Mouse (Mus musculus): ENCODE measurements around the gene Wwox. TPM values are rescaled to one million over a fixed set of nuclear protein-coding genes. Genes with fewer than 3 reads are reported as not detected.

The Wwox gene
- polyA plus RNA-seq, 1 experiment from 2014 or later = 14.0 TPM

DNA sequence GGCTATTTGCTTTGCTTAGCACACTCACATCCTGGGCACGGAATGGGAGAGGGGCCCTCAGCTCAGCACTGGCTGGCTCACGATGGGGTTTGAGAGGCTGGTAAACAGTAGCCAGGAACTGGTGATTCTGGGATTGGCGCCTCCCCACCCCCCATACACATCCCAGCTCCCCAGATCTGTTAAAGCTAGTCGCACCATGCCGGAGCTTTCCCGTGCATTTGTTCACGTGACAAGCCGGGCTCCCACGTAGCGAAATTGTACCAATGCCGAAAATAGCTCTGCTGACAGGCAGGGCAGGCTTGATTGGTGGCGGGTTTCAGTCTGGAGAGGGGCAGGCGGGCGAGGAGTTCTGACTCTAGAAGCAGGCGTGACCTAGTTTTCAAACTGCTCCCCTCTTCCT, 16.5 kb downstream of the Wwox start:
- no peaks in the 10 kb centered on the region for H3K9me3 ChIP-seq (ENCODE audit: control insufficient read depth, low read length)
- no peak overlapping the region for H3K27ac ChIP-seq (ENCODE audit: low read depth)
- 67% methylated on average over 15 of the region's 15 CpGs for WGBS
- peaks cover 14% of the 10 kb centered on the region for H3K4me1 ChIP-seq (replicated peaks; ENCODE audit: control insufficient read depth, insufficient read depth, low read length)
- no peaks in the 10 kb centered on the region for H3K36me3 ChIP-seq (ENCODE audit: control insufficient read depth, insufficient read depth, low read length)
- no peak overlapping the region for H3K9ac ChIP-seq (ENCODE audit: low read length)
- ATAC-seq (replicated peaks; ENCODE audit: low FRiP score, low TSS enrichment, low read depth) = no peak; the same call in 1 of the 2 replicates
- no peak overlapping the region for H3K4me3 ChIP-seq (ENCODE audit: low read depth, low read length)
- H3K27me3 ChIP-seq (replicated peaks; ENCODE audit: control insufficient read depth, insufficient read depth, low read length) = no peaks in the 10 kb centered on the region
- DNase-seq (ENCODE audit: low spot score) = no peak
- peak overlapping the region; percentile 22 for H3K4me2 ChIP-seq (ENCODE audit: low read length)

- WGBS = 37% methylated on average over 25 of the region's 25 CpGs
- no peak overlapping the region for H3K4me3 ChIP-seq (ENCODE audit: low read depth, low read length)
- DNase-seq (ENCODE audit: low spot score) (no peak), ATAC-seq (replicated peaks; ENCODE audit: low FRiP score, low TSS enrichment, low read depth) (no peak; the same call in 1 of the 2 replicates)
- H3K27me3 ChIP-seq (replicated peaks; ENCODE audit: control insufficient read depth, insufficient read depth, low read length) = no peaks in the 10 kb centered on the region
- H3K36me3 ChIP-seq (ENCODE audit: control insufficient read depth, insufficient read depth, low read length) = no peaks in the 10 kb centered on the region
- H3K27ac ChIP-seq (ENCODE audit: low read depth) = peak overlapping the region; percentile 78
- H3K9ac ChIP-seq (ENCODE audit: low read length) = no peak overlapping the region
- peaks cover 11% of the 10 kb centered on the region; the same call in 1 of the 2 replicates for H3K4me1 ChIP-seq (replicated peaks; ENCODE audit: control insufficient read depth, insufficient read depth, low read length)
- H3K9me3 ChIP-seq (ENCODE audit: control insufficient read depth, low read length) = no peaks in the 10 kb centered on the region
- 0 out of 2 replicates have a peak overlapping the region, but pooled peaks have one; percentile 18 for H3K4me2 ChIP-seq (ENCODE audit: low read length)
Observed at GRCm38 (mm10) chr8:114458113-114458784, 18.8 kb downstream of the Wwox start.

DNA sequence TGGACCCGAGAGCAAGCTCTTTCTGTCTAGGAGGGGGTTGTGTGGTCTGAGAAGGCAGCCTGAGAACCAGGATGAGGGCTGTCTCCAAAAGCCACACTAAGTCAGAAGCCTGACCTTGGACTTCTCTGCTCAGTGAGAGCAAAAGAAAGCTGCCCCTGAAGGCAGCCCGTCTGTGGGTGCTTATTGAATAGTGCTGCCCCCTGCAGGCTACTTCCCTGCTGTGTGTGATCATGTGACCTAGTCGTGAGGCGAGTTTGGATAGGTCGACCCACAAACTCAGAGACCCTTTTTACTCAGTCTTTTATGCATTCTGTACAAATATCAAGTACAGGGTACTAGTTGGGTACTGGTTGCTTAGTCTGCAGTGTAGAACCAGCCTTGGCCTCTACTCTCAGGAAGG, 21.1 kb downstream of the Wwox start:
- Histone ChIP-seq H3K4me2 (ENCODE audit: low read length) (no peak overlapping the region), H3K4me3 (ENCODE audit: low read depth, low read length) (no peak overlapping the region), H3K4me1 (replicated peaks; ENCODE audit: control insufficient read depth, insufficient read depth, low read length) (peaks cover 11% of the 10 kb centered on the region; the same call in 1 of the 2 replicates), H3K9me3 (ENCODE audit: control insufficient read depth, low read length) (no peaks in the 10 kb centered on the region), H3K27me3 (replicated peaks; ENCODE audit: control insufficient read depth, insufficient read depth, low read length) (no peaks in the 10 kb centered on the region), H3K27ac (ENCODE audit: low read depth) (no peak overlapping the region), H3K36me3 (ENCODE audit: control insufficient read depth, insufficient read depth, low read length) (no peaks in the 10 kb centered on the region), H3K9ac (ENCODE audit: low read length) (no peak overlapping the region)
- no peak for ATAC-seq (replicated peaks; ENCODE audit: low FRiP score, low TSS enrichment, low read depth)
- DNase-seq (ENCODE audit: low spot score) = no peak
- 75% methylated on average over 5 of the region's 5 CpGs for WGBS

GRCm38 (mm10) chr8:114462591-114462990, 23.1 kb downstream of the Wwox start:
- Histone ChIP-seq H3K4me1 (replicated peaks; ENCODE audit: control insufficient read depth, insufficient read depth, low read length) (peaks cover 8% of the 10 kb centered on the region; the same call in 1 of the 2 replicates), H3K4me2 (ENCODE audit: low read length) (no peak overlapping the region), H3K9me3 (ENCODE audit: control insufficient read depth, low read length) (no peaks in the 10 kb centered on the region), H3K9ac (ENCODE audit: low read length) (no peak overlapping the region), H3K4me3 (ENCODE audit: low read depth, low read length) (no peak overlapping the region), H3K27ac (ENCODE audit: low read depth) (no peak overlapping the region), H3K36me3 (ENCODE audit: control insufficient read depth, insufficient read depth, low read length) (no peaks in the 10 kb centered on the region), H3K27me3 (replicated peaks; ENCODE audit: control insufficient read depth, insufficient read depth, low read length) (no peaks in the 10 kb centered on the region)
- ATAC-seq (replicated peaks; ENCODE audit: low FRiP score, low TSS enrichment, low read depth) = no peak
- DNase-seq (ENCODE audit: low spot score) = no peak
- WGBS = 87% methylated on average over 11 of the region's 11 CpGs

DNA sequence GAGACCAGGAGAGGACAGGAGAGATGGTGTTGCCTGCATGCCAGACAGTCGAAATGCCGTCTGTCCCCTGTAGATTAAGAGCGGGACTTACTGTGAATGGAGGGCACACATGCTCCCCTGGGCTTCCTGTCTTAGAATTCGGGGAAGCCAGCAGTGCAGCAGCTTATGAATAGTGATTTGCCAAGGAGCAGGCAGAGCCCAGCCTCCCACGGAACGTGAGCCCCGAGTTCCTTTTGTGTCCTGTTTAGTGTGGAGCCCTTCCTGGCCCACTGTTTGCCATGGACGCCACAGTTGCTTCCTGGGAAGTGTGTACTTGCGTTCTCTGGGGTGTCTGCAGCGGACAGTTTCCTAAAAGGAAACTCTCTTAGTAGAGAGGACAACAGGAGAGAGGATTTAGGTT, 23.9 kb downstream of the Wwox start:
- Histone ChIP-seq H3K36me3 (ENCODE audit: control insufficient read depth, insufficient read depth, low read length) (no peaks in the 10 kb centered on the region), H3K4me2 (ENCODE audit: low read length) (no peak overlapping the region), H3K27ac (ENCODE audit: low read depth) (no peak overlapping the region), H3K4me3 (ENCODE audit: low read depth, low read length) (no peak overlapping the region), H3K9ac (ENCODE audit: low read length) (no peak overlapping the region), H3K9me3 (ENCODE audit: control insufficient read depth, low read length) (no peaks in the 10 kb centered on the region), H3K4me1 (replicated peaks; ENCODE audit: control insufficient read depth, insufficient read depth, low read length) (peaks cover 6% of the 10 kb centered on the region; the same call in 1 of the 2 replicates), H3K27me3 (replicated peaks; ENCODE audit: control insufficient read depth, insufficient read depth, low read length) (no peaks in the 10 kb centered on the region)
- no peak for DNase-seq (ENCODE audit: low spot score)
- 61% methylated on average over 10 of the region's 10 CpGs for WGBS
- ATAC-seq (replicated peaks; ENCODE audit: low FRiP score, low TSS enrichment, low read depth) = no peak

- Histone ChIP-seq H3K9me3 (ENCODE audit: control insufficient read depth, low read length) (no peaks in the 10 kb centered on the region), H3K27ac (ENCODE audit: low read depth) (no peak overlapping the region), H3K9ac (ENCODE audit: low read length) (no peak overlapping the region), H3K4me2 (ENCODE audit: low read length) (no peak overlapping the region), H3K27me3 (replicated peaks; ENCODE audit: control insufficient read depth, insufficient read depth, low read length) (no peaks in the 10 kb centered on the region), H3K4me1 (replicated peaks; ENCODE audit: control insufficient read depth, insufficient read depth, low read length) (no peaks in the 10 kb centered on the region), H3K4me3 (ENCODE audit: low read depth, low read length) (no peak overlapping the region), H3K36me3 (ENCODE audit: control insufficient read depth, insufficient read depth, low read length) (no peaks in the 10 kb centered on the region)
- 71% methylated on average over 21 of the region's 21 CpGs for WGBS
- ATAC-seq (replicated peaks; ENCODE audit: low FRiP score, low TSS enrichment, low read depth) (no peak), DNase-seq (ENCODE audit: low spot score) (no peak)
Observed at GRCm38 (mm10) chr8:114468526-114469207, 29.2 kb downstream of the Wwox start.

DNA sequence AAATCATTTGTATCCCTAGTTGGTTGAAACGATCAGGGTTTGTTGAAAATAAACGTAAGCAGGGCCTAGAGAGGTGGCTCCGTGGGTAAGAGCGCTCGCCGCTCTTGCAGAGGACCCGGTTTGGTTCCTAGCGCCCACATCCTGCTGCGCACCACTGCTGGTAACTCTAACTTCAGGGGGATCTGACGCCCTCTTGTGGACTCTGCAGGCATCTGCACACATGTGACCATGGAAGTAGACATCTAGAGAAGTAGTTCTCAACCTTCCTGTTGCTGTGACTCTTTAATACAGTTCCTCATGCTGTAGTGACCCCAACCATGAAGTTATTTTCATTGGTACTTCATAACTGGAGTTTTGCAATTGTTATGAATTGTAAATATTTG, 29.7 kb downstream of the Wwox start:
- Histone ChIP-seq H3K36me3 (ENCODE audit: control insufficient read depth, insufficient read depth, low read length) (no peaks in the 10 kb centered on the region), H3K27me3 (replicated peaks; ENCODE audit: control insufficient read depth, insufficient read depth, low read length) (no peaks in the 10 kb centered on the region), H3K4me1 (replicated peaks; ENCODE audit: control insufficient read depth, insufficient read depth, low read length) (no peaks in the 10 kb centered on the region), H3K9me3 (ENCODE audit: control insufficient read depth, low read length) (no peaks in the 10 kb centered on the region), H3K4me2 (ENCODE audit: low read length) (no peak overlapping the region), H3K27ac (ENCODE audit: low read depth) (no peak overlapping the region), H3K4me3 (ENCODE audit: low read depth, low read length) (no peak overlapping the region), H3K9ac (ENCODE audit: low read length) (no peak overlapping the region)
- no peak for ATAC-seq (replicated peaks; ENCODE audit: low FRiP score, low TSS enrichment, low read depth)
- no peak for DNase-seq (ENCODE audit: low spot score)
- 80% methylated on average over 10 of the region's 10 CpGs for WGBS

DNA sequence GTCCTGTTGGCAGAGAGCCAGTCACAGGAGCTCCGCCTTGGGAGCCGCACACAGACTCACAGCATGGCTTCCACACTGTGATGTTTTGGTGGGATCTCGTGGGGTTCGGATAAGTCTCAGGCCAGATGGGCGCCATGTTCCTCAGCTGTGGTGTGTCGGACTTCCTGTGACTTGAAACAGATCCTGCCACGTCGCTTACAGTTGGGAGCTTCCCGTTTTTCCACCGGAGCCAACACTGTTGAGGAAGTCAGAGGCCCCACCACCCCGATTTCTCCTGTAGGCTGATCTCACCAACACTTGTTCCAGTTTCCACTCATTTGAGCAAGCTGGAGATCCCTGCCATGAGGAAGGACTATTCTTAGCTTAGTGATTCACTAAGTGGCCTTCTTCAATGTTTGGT, 34.1 kb downstream of the Wwox start:
- DNase-seq (ENCODE audit: low spot score) (no peak), ATAC-seq (replicated peaks; ENCODE audit: low FRiP score, low TSS enrichment, low read depth) (no peak)
- no peaks in the 10 kb centered on the region for H3K4me1 ChIP-seq (replicated peaks; ENCODE audit: control insufficient read depth, insufficient read depth, low read length)
- no peak overlapping the region for H3K27ac ChIP-seq (ENCODE audit: low read depth)
- H3K9me3 ChIP-seq (ENCODE audit: control insufficient read depth, low read length) = no peaks in the 10 kb centered on the region
- WGBS = 82% methylated on average over 11 of the region's 11 CpGs
- H3K9ac ChIP-seq (ENCODE audit: low read length) = no peak overlapping the region
- H3K27me3 ChIP-seq (replicated peaks; ENCODE audit: control insufficient read depth, insufficient read depth, low read length) = no peaks in the 10 kb centered on the region
- no peak overlapping the region for H3K4me2 ChIP-seq (ENCODE audit: low read length)
- H3K36me3 ChIP-seq (ENCODE audit: control insufficient read depth, insufficient read depth, low read length) = no peaks in the 10 kb centered on the region
- no peak overlapping the region for H3K4me3 ChIP-seq (ENCODE audit: low read depth, low read length)

DNA sequence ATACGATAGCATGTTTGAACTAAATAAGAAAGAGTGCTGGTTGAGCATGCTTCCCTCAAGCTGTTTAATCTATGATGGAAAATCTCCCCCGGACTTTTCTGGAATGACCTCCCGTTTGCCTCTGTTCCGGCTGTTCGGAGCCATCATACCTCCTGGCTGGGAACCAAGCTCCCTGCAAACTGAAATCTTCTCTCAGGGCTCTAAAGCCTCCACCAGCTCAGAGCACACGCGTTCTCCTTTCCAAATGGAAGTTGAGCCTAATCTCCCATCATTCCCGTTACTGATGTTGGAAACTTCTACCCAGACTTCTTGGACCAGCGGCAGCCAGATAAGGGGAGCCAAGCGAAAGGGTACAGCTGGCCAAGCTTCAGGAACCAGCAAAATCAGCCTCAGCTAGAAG, 37.5 kb downstream of the Wwox start:
- DNase-seq (ENCODE audit: low spot score) (no peak), ATAC-seq (replicated peaks; ENCODE audit: low FRiP score, low TSS enrichment, low read depth) (no peak)
- H3K36me3 ChIP-seq (ENCODE audit: control insufficient read depth, insufficient read depth, low read length) = no peaks in the 10 kb centered on the region
- H3K4me1 ChIP-seq (replicated peaks; ENCODE audit: control insufficient read depth, insufficient read depth, low read length) = peaks cover 4% of the 10 kb centered on the region
- no peaks in the 10 kb centered on the region for H3K9me3 ChIP-seq (ENCODE audit: control insufficient read depth, low read length)
- no peak overlapping the region for H3K4me3 ChIP-seq (ENCODE audit: low read depth, low read length)
- WGBS = 66% methylated on average over 10 of the region's 10 CpGs
- no peak overlapping the region for H3K27ac ChIP-seq (ENCODE audit: low read depth)
- no peaks in the 10 kb centered on the region for H3K27me3 ChIP-seq (replicated peaks; ENCODE audit: control insufficient read depth, insufficient read depth, low read length)
- no peak overlapping the region for H3K9ac ChIP-seq (ENCODE audit: low read length)
- no peak overlapping the region for H3K4me2 ChIP-seq (ENCODE audit: low read length)
